Mouse (Mus musculus) neural tube, embryonic 12.5 days (tissue): ENCODE measurements around the gene Gm20390. TPM values are rescaled to one million over a fixed set of nuclear protein-coding genes. Genes with fewer than 3 reads are reported as not detected.
A peak's percentile ranks its signal among the peaks of the same experiment; 100 is the strongest.
"Not testable (repeated sequence)": the region's sequence is repeated elsewhere in the genome, so short reads cannot be mapped to it uniquely, and the experiment has no call there.

ENCODE experiments used
- ATAC-seq: fragments of 200-750 bp; cut with Nextera tagmentation; 2 replicates; pipeline ENCODE4 v1.8.0; 2017; ENCODE audit warnings: low read depth, mild to moderate bottlenecking, moderate TSS enrichment, moderate library complexity; ENCODE audit not compliant: low FRiP score
- H3K27ac ChIP-seq: fragments of 300-500 bp; sonication (generic); 2 replicates; pipeline ENCODE4 v1.5.1; 2016
- H3K27me3 ChIP-seq: fragments of 300-500 bp; sonication (generic); replicated peaks from 2 replicates; pipeline ENCODE4 v1.6.1; 2016; ENCODE audit warnings: mild to moderate bottlenecking
- H3K36me3 ChIP-seq: fragments of 300-500 bp; sonication (generic); 2 replicates; pipeline ENCODE4 v1.6.1; 2016; ENCODE audit warnings: mild to moderate bottlenecking
- H3K4me1 ChIP-seq: fragments of 300-500 bp; sonication (generic); 2 replicates; pipeline ENCODE4 v1.6.1; 2016
- H3K4me2 ChIP-seq: fragments of 300-500 bp; sonication (generic); replicated peaks from 2 replicates; pipeline ENCODE4 v1.6.1; 2016; ENCODE audit warnings: mild to moderate bottlenecking
- H3K4me3 ChIP-seq: fragments of 300-500 bp; sonication (generic); 2 replicates; pipeline ENCODE4 v1.5.1; 2016
- H3K9ac ChIP-seq: fragments of 300-500 bp; sonication (generic); 2 replicates; pipeline ENCODE4 v1.6.1; 2016; ENCODE audit warnings: mild to moderate bottlenecking
- H3K9me3 ChIP-seq: fragments of 300-500 bp; sonication (generic); 2 replicates; pipeline ENCODE4 v1.6.1; 2016; ENCODE audit warnings: mild to moderate bottlenecking
- WGBS: fragments of 180-500 bp; shearing (Covaris S2); methylation state at CpG from one replicate; pipeline ENCODE4 v1.1.7; 2016; 5-methylcytosine and 5-hydroxymethylcytosine counted together
- polyA plus RNA-seq: library from polyadenylated mRNA; unstranded; fragments of >200 nt; fragmentation: Nextera tagmentation; extraction: Ambion mirVana; gene quantifications from 2 replicates; pipeline ENCODE4 v1.2.1, GENCODE M21; 2016

Gm20390 gene
- polyA plus RNA-seq, 1 experiment from 2014 or later = 346 TPM

DNA sequence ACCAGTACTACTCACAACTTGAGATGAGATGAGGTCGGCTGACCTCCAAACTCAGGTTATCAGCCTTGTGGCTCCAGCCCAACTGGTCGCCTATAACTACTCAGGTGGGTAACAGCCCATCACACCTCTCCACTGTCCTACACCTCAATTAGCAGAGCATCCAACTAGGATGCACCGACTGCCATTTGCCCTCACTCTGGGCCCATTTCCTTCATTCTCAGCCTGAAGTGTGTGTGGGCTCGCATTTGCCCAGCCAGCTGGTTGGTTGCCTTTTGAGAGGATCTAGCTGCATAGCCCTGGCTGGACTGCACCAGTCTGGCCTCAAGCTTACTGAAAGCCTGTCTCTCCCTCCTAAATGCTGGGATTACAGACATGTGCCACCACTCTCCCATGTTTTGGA, 10.3 kb downstream of the Gm20390 start:
- Histone ChIP-seq H3K27ac (no peak overlapping the region), H3K27me3 (no peaks in the 10 kb centered on the region), H3K9me3 (no peaks in the 10 kb centered on the region), H3K36me3 (peaks cover 58% of the 10 kb centered on the region), H3K9ac (no peak overlapping the region), H3K4me2 (no peak overlapping the region), H3K4me3 (no peak overlapping the region), H3K4me1 (peaks cover 24% of the 10 kb centered on the region)
- ATAC-seq = no peak
- WGBS = 75% methylated on average over 4 of the region's 4 CpGs

DNA sequence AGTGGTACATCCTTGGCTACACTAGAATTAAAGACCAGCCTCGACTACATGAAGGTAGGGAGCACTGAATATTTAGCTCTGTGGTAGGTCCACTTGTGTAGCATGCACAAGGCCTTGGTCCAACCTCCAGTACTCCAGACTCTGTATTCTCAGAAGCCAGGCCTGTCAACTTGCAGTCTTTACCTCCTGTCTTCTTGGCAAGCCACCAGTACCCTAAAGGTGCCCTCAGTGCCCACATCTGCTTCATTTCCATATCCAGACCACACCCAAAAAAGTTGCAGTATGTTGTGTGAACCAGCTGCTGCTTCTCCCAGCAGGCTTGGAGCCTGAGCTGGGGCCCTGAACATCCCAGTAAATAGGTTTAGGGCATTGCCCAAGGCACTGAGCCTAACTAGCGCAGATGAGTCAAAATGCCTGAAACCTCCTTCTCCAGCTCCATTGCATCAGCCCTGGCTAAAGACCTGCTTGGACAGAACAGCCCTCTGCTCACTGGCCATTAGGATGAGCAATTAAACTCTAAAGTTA, 11.0 kb downstream of the Gm20390 start:
- ATAC-seq = no peak
- Histone ChIP-seq H3K4me3 (no peak overlapping the region), H3K36me3 (peaks cover 58% of the 10 kb centered on the region)

DNA sequence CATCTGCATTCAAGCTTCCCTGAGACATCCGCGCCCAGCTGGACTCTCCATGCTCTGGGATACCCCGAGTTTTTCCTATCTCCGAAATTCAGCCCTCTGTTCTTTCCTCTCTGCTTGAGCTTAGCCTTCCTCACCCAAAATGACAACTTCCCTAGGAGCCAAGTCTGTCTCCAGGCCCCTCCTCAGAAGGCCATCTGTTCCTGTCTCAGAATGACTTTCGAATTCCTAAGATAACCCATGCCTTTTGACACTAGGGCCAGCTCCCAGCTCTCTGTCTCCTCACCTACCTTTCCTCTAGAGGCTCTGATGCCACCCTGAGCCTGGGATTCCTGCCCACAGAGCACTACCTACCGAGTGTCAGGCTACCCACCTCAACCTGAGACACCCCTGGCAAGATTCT, 11.9 kb downstream of the Gm20390 start, which contains the start of gene Nme2:
Gene Nme2, minus strand, starts transcription at position 101 of the 400 bp plus-strand sequence.
- H3K36me3 ChIP-seq = peaks cover 55% of the 10 kb centered on the region
- H3K4me1 ChIP-seq = peaks cover 28% of the 10 kb centered on the region
- peak within 1 kb of the TSS; percentile 64 for H3K9ac ChIP-seq
- peak within 1 kb of the TSS; percentile 84 for H3K4me2 ChIP-seq
- H3K4me3 ChIP-seq = peak within 1 kb of the TSS; percentile 64
- WGBS = 8% methylated on average over 6 of the region's 6 CpGs
- peak; percentile 32 for ATAC-seq
- H3K27me3 ChIP-seq = no peaks in the 10 kb centered on the region
- no peaks in the 10 kb centered on the region for H3K9me3 ChIP-seq
- H3K27ac ChIP-seq = peak within 1 kb of the TSS; percentile 69

More for the DNA sequence above, 11.0 kb downstream of the Gm20390 start:
- peaks cover 27% of the 10 kb centered on the region for H3K4me1 ChIP-seq
- WGBS = 84% methylated on average over 2 of the region's 2 CpGs
- H3K27me3 ChIP-seq = no peaks in the 10 kb centered on the region
- 0 out of 2 replicates have a peak overlapping the region, but pooled peaks have one; percentile 84 for H3K4me2 ChIP-seq
- no peaks in the 10 kb centered on the region for H3K9me3 ChIP-seq
- no peak overlapping the region for H3K9ac ChIP-seq
- H3K27ac ChIP-seq = no peak overlapping the region

DNA sequence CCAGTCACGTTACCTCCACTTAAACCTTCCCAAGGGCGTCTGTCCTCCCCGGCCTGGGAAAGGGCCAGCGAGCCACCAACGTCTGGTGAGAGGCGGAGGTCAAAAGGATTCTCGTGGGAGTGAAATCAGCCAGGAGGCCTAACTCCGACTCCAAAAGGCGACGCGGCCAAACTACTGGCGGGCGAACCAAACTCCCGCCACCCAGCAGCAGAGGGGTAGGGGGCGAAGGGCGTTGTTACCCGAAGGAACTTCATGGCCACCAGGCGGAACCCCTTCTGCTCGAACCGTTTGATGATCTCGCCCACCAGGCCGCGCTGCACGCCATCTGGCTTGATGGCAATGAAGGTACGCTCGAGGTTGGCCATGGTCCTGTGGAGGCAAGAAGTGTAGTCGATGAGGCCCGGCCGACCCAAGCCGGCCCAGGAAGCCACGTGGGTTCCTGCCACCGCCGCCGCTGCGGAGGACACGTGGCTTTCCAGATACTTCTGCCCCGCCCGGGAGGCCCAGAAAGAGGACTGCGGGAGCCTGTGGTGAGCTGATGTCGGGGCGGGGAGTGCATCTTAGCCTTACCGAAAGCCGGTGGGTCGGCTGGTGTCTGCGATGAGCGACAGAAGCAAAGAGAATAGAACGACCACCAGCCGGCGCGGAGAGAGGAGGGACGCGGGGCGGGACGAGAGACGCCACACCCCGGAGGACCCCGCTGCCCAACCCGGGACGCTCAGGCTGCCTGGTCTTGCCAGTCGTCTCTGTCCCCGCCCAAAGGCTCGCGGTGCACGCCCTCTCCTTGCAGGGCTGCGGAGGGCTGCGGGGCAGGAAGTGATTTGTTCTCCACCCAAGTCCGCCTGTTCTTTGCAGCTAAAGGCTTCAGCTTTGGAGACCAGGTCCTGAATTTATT, 12.6 kb downstream of the Gm20390 start:
- peak overlapping the region; percentile 84 for H3K4me2 ChIP-seq
- peaks cover 55% of the 10 kb centered on the region for H3K36me3 ChIP-seq
- H3K9me3 ChIP-seq = no peaks in the 10 kb centered on the region
- peak; percentile 96 for ATAC-seq
- H3K27ac ChIP-seq = peak overlapping the region; percentile 69
- under 1% methylated on average over 67 of the region's 67 CpGs for WGBS
- peaks cover 28% of the 10 kb centered on the region for H3K4me1 ChIP-seq
- peak overlapping the region; percentile 64 for H3K4me3 ChIP-seq
- H3K27me3 ChIP-seq = no peaks in the 10 kb centered on the region
- H3K9ac ChIP-seq = peak overlapping the region; percentile 64

DNA sequence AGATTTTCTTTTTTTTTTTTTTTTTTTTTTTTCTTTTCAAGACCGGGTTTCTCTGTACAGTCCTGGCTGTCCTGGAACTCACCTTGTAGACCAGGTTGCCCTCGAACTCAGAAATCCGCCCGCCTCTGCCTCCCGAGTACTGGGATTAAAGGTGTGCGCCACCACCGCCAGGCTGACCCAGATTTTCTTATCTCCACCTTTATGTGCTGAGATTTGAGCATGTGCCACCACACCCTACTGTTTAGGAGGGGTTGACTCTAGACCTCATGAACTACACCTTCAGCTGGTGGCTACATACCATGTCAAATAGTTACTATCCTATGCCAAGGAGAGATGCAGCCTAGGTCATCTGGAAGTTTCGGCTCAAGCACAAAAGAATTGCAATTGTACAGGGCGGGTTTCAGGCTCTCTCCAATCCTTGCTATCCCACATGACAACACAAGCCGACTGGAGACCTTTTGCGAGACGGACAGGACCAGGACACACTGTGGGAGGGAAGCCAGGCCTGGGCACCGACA, 13.3 kb downstream of the Gm20390 start:
- Histone ChIP-seq H3K4me2 (peak overlapping the region; percentile 84), H3K4me3 (peak overlapping the region; percentile 64), H3K36me3 (peaks cover 55% of the 10 kb centered on the region), H3K9ac (peak overlapping the region; percentile 64), H3K9me3 (no peaks in the 10 kb centered on the region), H3K27ac (no peak overlapping the region; the same call in 1 of the 2 replicates), H3K27me3 (no peaks in the 10 kb centered on the region), H3K4me1 (peaks cover 28% of the 10 kb centered on the region)
- 45% methylated on average over 13 of the region's 13 CpGs for WGBS
- ATAC-seq = no peak; the same call in 1 of the 2 replicates

DNA sequence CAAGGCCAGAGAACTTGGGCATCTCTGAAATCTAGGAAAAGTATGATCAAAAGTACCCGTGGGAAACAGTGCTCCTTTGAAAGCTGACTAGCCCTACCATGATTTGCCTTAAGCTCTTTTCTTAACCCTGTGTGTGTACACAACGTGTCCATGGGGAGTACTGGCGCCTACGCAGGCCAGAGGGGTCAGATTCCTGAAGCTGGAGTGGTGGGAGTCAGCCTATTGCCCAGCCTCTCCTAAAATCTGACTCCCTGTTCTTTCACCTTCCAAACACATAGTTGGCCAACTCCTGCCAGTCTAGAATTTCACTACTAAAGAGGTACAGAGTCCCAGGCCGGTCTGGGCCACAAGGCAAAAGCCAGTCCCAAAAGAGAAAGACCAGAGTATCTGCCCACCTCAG, 15.7 kb downstream of the Gm20390 start:
- Histone ChIP-seq H3K27ac (no peak overlapping the region), H3K4me3 (no peak overlapping the region), H3K4me2 (no peak overlapping the region), H3K9ac (no peak overlapping the region), H3K4me1 (peaks cover 28% of the 10 kb centered on the region), H3K27me3 (no peaks in the 10 kb centered on the region), H3K36me3 (peaks cover 50% of the 10 kb centered on the region), H3K9me3 (no peaks in the 10 kb centered on the region)
- no peak for ATAC-seq
- WGBS = 76% methylated on average over 5 of the region's 5 CpGs

DNA sequence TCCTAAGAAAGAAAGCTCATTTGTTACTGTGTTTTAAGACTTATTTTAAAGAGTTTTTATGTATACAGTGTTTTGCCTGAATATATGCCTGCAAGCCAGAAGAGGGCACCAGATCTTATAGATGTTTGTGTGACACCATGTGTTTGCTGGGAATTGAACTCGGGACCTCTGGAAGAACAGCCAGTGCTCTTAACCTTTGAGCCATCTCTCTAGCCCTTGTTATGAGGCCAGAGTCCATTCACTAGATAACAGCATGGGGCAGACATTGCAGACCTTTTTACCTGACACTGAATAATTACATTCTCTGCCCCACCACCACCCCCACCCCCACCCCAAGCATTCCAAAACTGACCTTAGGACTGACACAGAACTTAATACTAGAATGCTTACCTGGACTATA, 18.0 kb downstream of the Gm20390 start:
- no peak overlapping the region for H3K4me3 ChIP-seq
- no peak overlapping the region for H3K27ac ChIP-seq
- WGBS = 83% methylated on average over 1 of the region's 1 CpGs
- H3K4me2 ChIP-seq = no peak overlapping the region
- ATAC-seq = no peak
- no peaks in the 10 kb centered on the region for H3K9me3 ChIP-seq
- no peaks in the 10 kb centered on the region for H3K27me3 ChIP-seq
- H3K9ac ChIP-seq = no peak overlapping the region
- H3K36me3 ChIP-seq = peaks cover 57% of the 10 kb centered on the region
- H3K4me1 ChIP-seq = peaks cover 17% of the 10 kb centered on the region

DNA sequence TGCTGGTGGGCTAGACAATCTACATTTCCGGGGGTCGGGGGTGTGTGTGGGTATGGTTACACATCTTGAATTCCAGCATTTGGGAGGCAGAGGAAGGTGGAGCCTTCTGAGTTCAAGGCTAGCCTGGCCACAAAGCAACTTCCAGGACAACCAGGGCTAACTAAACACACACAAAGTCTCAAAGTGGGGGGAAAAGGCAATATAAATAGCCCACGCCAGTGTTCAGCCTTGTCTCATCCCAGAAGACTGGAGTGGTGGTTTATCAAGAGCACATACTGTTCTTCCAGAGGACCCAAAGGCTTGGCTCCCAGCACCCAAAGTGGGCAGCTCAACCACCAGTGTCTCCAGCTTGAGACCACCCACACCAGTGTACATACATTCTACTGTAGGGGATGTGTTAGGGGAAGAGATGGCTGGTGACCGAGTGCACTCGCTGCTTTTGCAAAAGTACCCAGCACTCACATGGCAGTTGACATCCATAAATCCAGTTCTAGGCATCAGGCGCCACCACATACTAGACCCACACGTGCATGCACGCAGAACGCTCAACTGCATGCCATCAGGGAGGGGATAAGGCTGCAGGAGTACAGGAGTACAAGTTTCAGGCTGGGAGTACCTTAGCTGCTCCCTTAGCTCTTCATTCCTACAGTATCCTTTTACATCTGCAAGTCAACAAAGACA, 19.1 kb downstream of the Gm20390 start:
- no peak overlapping the region for H3K4me2 ChIP-seq
- H3K4me1 ChIP-seq = peaks cover 12% of the 10 kb centered on the region; the same call in 1 of the 2 replicates
- no peaks in the 10 kb centered on the region for H3K9me3 ChIP-seq
- peaks cover 57% of the 10 kb centered on the region for H3K36me3 ChIP-seq
- H3K27me3 ChIP-seq = no peaks in the 10 kb centered on the region
- 91% methylated on average over 9 of the region's 9 CpGs for WGBS
- no peak overlapping the region for H3K4me3 ChIP-seq
- no peak for ATAC-seq
- H3K9ac ChIP-seq = no peak overlapping the region
- no peak overlapping the region for H3K27ac ChIP-seq

DNA sequence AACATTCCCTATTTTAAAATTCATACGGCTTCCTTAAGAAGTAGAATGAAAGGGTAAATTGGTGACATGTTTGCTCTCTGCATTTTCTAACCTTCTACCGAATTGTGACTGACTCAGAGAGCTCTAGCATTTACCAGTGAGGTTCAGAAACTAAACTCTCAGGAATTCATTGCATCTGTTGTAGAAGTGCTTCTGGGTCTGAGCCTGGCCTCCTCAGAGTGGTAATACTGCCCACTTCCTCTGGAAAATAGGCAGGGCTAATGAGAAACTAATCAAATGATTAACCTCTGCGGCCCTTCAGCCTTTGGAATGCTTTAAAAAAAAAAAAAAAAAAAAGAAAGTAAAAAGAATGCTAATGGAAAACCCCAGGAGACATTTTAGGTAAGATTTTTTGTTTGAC, 23.1 kb downstream of the Gm20390 start:
- no peaks in the 10 kb centered on the region for H3K9me3 ChIP-seq
- H3K4me1 ChIP-seq = no peaks in the 10 kb centered on the region
- H3K4me2 ChIP-seq = no peak overlapping the region
- H3K27ac ChIP-seq = no peak overlapping the region
- H3K36me3 ChIP-seq = peaks cover 33% of the 10 kb centered on the region
- no peaks in the 10 kb centered on the region for H3K27me3 ChIP-seq
- 71% methylated on average over 3 of the region's 3 CpGs for WGBS
- H3K4me3 ChIP-seq = no peak overlapping the region
- no peak for ATAC-seq
- no peak overlapping the region for H3K9ac ChIP-seq

DNA sequence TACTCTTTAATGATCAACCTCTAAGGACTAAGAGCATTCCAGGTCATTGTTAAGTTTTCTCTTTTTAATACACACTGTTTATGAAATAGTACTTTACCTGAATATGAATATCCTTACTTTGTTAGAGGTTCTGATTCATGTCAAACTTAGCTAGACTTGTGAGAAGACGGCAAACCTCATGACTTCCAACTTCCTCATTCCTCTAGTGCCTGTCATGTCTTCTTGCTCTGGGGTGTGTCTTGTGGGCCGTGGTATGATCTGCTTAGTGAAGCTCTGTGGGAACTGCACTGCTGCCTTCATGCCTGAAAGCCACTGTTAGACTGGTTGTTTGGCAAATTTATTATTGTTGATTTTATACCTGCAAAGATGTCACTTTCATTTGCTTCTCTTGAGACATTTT, 27.2 kb downstream of the Gm20390 start:
- Histone ChIP-seq H3K9ac (no peak overlapping the region), H3K27me3 (no peaks in the 10 kb centered on the region), H3K4me2 (no peak overlapping the region), H3K9me3 (no peaks in the 10 kb centered on the region), H3K27ac (no peak overlapping the region), H3K4me1 (no peaks in the 10 kb centered on the region), H3K4me3 (no peak overlapping the region), H3K36me3 (peaks cover 31% of the 10 kb centered on the region)
- no peak for ATAC-seq
- 88% methylated on average over 2 of the region's 2 CpGs for WGBS

DNA sequence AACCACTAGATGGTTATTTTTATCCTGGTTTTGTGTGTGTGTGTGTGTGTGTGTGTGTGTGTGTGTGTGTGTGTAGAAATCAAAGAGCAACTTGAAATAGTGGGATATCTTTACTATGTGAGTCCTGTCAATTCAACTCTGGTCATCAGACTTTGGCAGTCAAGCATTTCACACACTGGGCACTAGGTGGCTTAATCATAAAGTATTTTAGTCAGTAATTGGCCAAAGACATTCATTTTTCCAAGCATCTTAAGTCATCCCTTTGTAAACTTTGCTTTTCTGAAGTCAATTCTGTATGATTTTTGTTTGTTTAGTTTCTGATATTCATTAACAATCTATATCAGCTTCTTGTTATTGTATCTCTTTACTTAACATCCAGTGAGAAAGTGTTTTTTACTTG, 39.0 kb downstream of the Gm20390 start:
- peaks cover 72% of the 10 kb centered on the region for H3K36me3 ChIP-seq
- H3K4me3 ChIP-seq = no peak overlapping the region
- no peak overlapping the region for H3K4me2 ChIP-seq
- no peak overlapping the region for H3K9ac ChIP-seq
- ATAC-seq = no peak
- no peaks in the 10 kb centered on the region for H3K27me3 ChIP-seq
- H3K27ac ChIP-seq = no peak overlapping the region
- H3K9me3 ChIP-seq = no peaks in the 10 kb centered on the region
- H3K4me1 ChIP-seq = no peaks in the 10 kb centered on the region

DNA sequence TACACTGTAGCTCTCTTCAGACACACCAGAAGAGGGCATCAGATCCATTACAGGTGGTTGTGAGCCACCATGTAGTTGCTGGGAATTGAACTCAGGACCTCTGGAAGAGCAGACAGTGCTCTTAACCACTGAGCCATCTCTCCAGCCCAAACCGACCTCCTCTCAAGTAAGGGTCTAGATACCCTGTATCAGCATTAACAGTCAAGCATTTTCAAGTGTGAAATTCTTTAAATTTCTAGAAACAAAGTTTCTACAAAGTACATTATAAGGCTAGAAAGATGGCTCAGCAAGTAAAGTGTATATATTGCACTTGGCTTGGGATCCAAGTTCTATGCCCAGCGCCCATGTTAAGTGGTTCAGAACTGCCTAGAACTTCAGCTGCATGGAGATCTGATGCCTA, 53.1 kb downstream of the Gm20390 start:
- ATAC-seq, H3K4me2 ChIP-seq, H3K4me3 ChIP-seq, H3K9ac ChIP-seq, H3K9me3 ChIP-seq, H3K27me3 ChIP-seq, H3K4me1 ChIP-seq, H3K27ac ChIP-seq: not testable (repeated sequence)
- 94% methylated on average over 2 of the region's 2 CpGs for WGBS
- peaks cover 63% of the 10 kb centered on the region for H3K36me3 ChIP-seq
